ENCODE assay signal across 1 mouse cellular context in genomic region chr3:96708684-96709064, GRCm38 (mm10).
TF ChIP-seq lines count a peak whose summit lies in the region.

No protein-coding gene starts in this region.

TF ChIP-seq in MEL, 35 proteins besides CTCF, POLR2A, EP300 and RAD21 (continued from another document):
- TF ChIP-seq MYC (IDR thresholded peaks at IDR 0.05; ENCODE audit: low read depth, low read length) (no peak), GATA1 (IDR thresholded peaks at IDR 0.05; ENCODE audit: low read depth, low read length) (peak; percentile 89), TBP (IDR thresholded peaks at IDR 0.05; ENCODE audit: low read depth, low read length) (peak; percentile 41; the same call in 1 of the 2 replicates), SMC3 (IDR thresholded peaks at IDR 0.05; ENCODE audit: low read depth, low read length) (no peak), KAT2A (conservative IDR thresholded peaks at IDR 0.05; ENCODE audit: low read depth, low read length) (no peak), BHLHE40 (IDR thresholded peaks at IDR 0.05; ENCODE audit: borderline replicate concordance, low read depth, low read length) (no peak), TAL1 (IDR thresholded peaks at IDR 0.05; ENCODE audit: low read length) (no peak), MYB (IDR thresholded peaks at IDR 0.05; ENCODE audit: low read depth, low read length) (no peak)
